In the genomic region with DNA sequence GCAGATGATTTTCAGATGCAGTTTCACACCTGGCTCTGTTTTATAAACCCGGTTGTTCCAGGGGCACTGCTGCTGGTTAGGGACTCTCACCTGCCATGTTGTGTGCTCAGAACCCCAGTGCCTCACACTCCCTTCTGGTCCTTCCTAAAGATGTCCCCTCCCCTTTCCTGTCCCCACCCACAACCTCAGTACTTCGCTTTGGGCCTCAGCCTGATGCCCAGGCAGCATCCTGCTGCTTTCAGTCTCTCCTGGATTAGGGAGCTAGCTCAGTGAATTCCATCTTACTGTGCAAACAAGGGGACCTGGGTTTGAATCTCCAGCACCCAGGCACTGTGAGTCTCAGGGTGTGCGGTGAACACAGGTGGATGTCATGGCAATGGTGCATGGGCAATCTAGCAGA, we compare ENCODE assay signal across 23 mouse cellular contexts. TPM values are rescaled to one million over a fixed set of nuclear protein-coding genes. Genes with fewer than 3 reads are reported as not detected.
DNase-seq lines count a peak whose midpoint lies in the region; ATAC-seq and TF ChIP-seq lines count a peak whose summit lies in the region.
"Had no signal": no experiment of that assay in that cellular context is flagged by ENCODE, and none has a peak within 500 bp of the region (broad histone marks: within the 10 kb centered on the region; RNA-seq: fewer than 3 reads in every experiment).

No protein-coding gene starts in this region.

- no peaks in the 10 kb centered on the region for H3K36me3 ChIP-seq in heart, embryonic 11.5 days (ENCODE audit: control insufficient read depth, insufficient read depth, low read length)
- no peaks in the 10 kb centered on the region for H3K36me3 ChIP-seq in hindbrain, embryonic 16.5 days (ENCODE audit: control insufficient read depth, insufficient read depth, low read length)
- H3K36me3 ChIP-seq: heart, embryonic 12.5 days; hindbrain, embryonic 10.5 days; midbrain, embryonic 12.5 days had no signal

- TF ChIP-seq CTCF in cerebellum, adult 2 months (IDR thresholded peaks at IDR 0.05; ENCODE audit: borderline replicate concordance, insufficient read depth, low read depth, low read length) = no peak

- H3K9me3 ChIP-seq in heart, embryonic 11.5 days (replicated peaks; ENCODE audit: control insufficient read depth, low read length) = no peaks in the 10 kb centered on the region; the same call in 1 of the 2 replicates
- no peaks in the 10 kb centered on the region for H3K9me3 ChIP-seq in hindbrain, embryonic 16.5 days (ENCODE audit: control insufficient read depth, low read length)

- no peak for TF ChIP-seq POLR2A in cerebellum, adult 2 months (IDR thresholded peaks at IDR 0.05; ENCODE audit: borderline replicate concordance, insufficient read depth, low read length)

- peaks cover 52% of the 10 kb centered on the region for H3K27me3 ChIP-seq in heart, embryonic 11.5 days (ENCODE audit: control insufficient read depth, insufficient read depth, low read length)
- peaks cover 33% of the 10 kb centered on the region for H3K27me3 ChIP-seq in hindbrain, embryonic 16.5 days (replicated peaks; ENCODE audit: control insufficient read depth, insufficient read depth, low read length)
- H3K27me3 ChIP-seq in cerebellum, adult 2 months (ENCODE audit: control insufficient read depth, insufficient read depth, low read length) = no peaks in the 10 kb centered on the region

- no peak overlapping the region for H3K9ac ChIP-seq in heart, embryonic 11.5 days (ENCODE audit: low read depth, low read length)
- no peak overlapping the region for H3K9ac ChIP-seq in hindbrain, embryonic 16.5 days (ENCODE audit: low read depth, low read length)
- H3K9ac ChIP-seq: heart, embryonic 12.5 days; midbrain, embryonic 12.5 days had no signal

- DNase-seq in heart, adult 11 months = peak; percentile 91
- DNase-seq in 416B (ENCODE audit: low read depth) = peak; percentile 74
- peak; percentile 35 for DNase-seq in T-cell, adult 2 months (ENCODE audit: low spot score)
- DNase-seq in thymus, postnatal 0 days (ENCODE audit: low spot score) = peak; percentile 50
- no peak for DNase-seq in frontal cortex, postnatal 36 days (ENCODE audit: low spot score in 2 of 2)
- no peak for DNase-seq in cerebellum, adult 2 months
- DNase-seq: adrenal gland, adult 2 months; cerebellum, adult 18-20 months; cerebellum, postnatal 25 days; gastrocnemius, postnatal 10 days; heart, postnatal 10 days; kidney, adult 18-20 months; right cerebral cortex, postnatal 14 days had no signal

- WGBS in heart, embryonic 11.5 days (ENCODE audit: insufficient replicate concordance) = 56% methylated on average over 3 of the region's 3 CpGs
- 60% methylated on average over 3 of the region's 3 CpGs for WGBS in hindbrain, embryonic 16.5 days
- 66% methylated on average over 3 of the region's 3 CpGs for WGBS in cerebellum, adult 2 months

- H3K4me1 ChIP-seq in heart, embryonic 11.5 days (ENCODE audit: control insufficient read depth, insufficient read depth, low read length) = peaks cover 11% of the 10 kb centered on the region; the same call in 1 of the 2 replicates
- peaks cover 5% of the 10 kb centered on the region for H3K4me1 ChIP-seq in hindbrain, embryonic 16.5 days (ENCODE audit: control insufficient read depth, insufficient read depth, low read depth, low read length)
- H3K4me1 ChIP-seq in cerebellum, adult 2 months (ENCODE audit: control insufficient read depth, insufficient read depth, low read length) = no peaks in the 10 kb centered on the region

- H3K4me2 ChIP-seq in heart, embryonic 11.5 days = no peak overlapping the region
- no peak overlapping the region for H3K4me2 ChIP-seq in hindbrain, embryonic 16.5 days (ENCODE audit: low read length)
- H3K4me2 ChIP-seq: heart, embryonic 12.5 days; midbrain, embryonic 12.5 days had no signal

- no peak for ATAC-seq in heart, embryonic 11.5 days (replicated peaks; ENCODE audit: insufficient number of reproducible peaks, low FRiP score, low TSS enrichment)
- no peak for ATAC-seq in hindbrain, embryonic 16.5 days
- ATAC-seq: forebrain, embryonic 14.5 days; hindbrain, postnatal 0 days had no signal

- no peak overlapping the region for H3K27ac ChIP-seq in heart, embryonic 11.5 days (ENCODE audit: low read depth, low read length)
- H3K27ac ChIP-seq in hindbrain, embryonic 16.5 days (ENCODE audit: low read depth, low read length) = no peak overlapping the region
- H3K27ac ChIP-seq in cerebellum, adult 2 months (ENCODE audit: insufficient read depth, low read length) = no peak overlapping the region
- H3K27ac ChIP-seq: hindbrain, embryonic 10.5 days; hindbrain, postnatal 0 days; kidney, postnatal 0 days; midbrain, embryonic 12.5 days had no signal

- H3K4me3 ChIP-seq in heart, embryonic 11.5 days (ENCODE audit: low read depth, low read length) = no peak overlapping the region
- no peak overlapping the region for H3K4me3 ChIP-seq in hindbrain, embryonic 16.5 days (ENCODE audit: low read length)
- no peak overlapping the region for H3K4me3 ChIP-seq in cerebellum, adult 2 months (replicated peaks; ENCODE audit: insufficient read depth, low read depth, low read length)
- H3K4me3 ChIP-seq: heart, embryonic 12.5 days; hindbrain, embryonic 10.5 days; midbrain, embryonic 12.5 days had no signal

RNA-seq across cellular contexts. Expression of gene Tap2, which starts 4.1 kb away (rescaled TPM):
- 0.44 and 1.4 TPM in 2 replicates for polyA plus RNA-seq in heart, embryonic 11.5 days (2014; fragmentation: Nextera tagmentation; extraction: Ambion mirVana)
- 140 and 153 TPM in 2 replicates for polyA plus RNA-seq in thymus, postnatal 0 days (2015; fragmentation: Nextera tagmentation; extraction: Ambion mirVana)
- polyA plus RNA-seq in hindbrain, embryonic 16.5 days (2015; fragmentation: Nextera tagmentation; extraction: Ambion mirVana) = 2.9 and 3.2 TPM in 2 replicates
- polyA plus RNA-seq in cerebellum, adult 2 months (2012; rRNA removed) = 9.1 and 10.0 TPM in 2 replicates

RNA-seq across cellular contexts. Expression of gene Psmb8, which starts 9.9 kb away (rescaled TPM):
- polyA plus RNA-seq in heart, embryonic 11.5 days (2014; fragmentation: Nextera tagmentation; extraction: Ambion mirVana) = 1.5 and 2.5 TPM in 2 replicates
- 875 and 899 TPM in 2 replicates for polyA plus RNA-seq in thymus, postnatal 0 days (2015; fragmentation: Nextera tagmentation; extraction: Ambion mirVana)
- 3.0 and 4.1 TPM in 2 replicates for polyA plus RNA-seq in hindbrain, embryonic 16.5 days (2015; fragmentation: Nextera tagmentation; extraction: Ambion mirVana)
- polyA plus RNA-seq in cerebellum, adult 2 months (2012; rRNA removed) = 5.8 and 7.3 TPM in 2 replicates

RNA-seq across cellular contexts. Expression of gene Psmb9, which starts 19.9 kb away (rescaled TPM):
- 0.42 and 0.59 TPM in 2 replicates for polyA plus RNA-seq in heart, embryonic 11.5 days (2014; fragmentation: Nextera tagmentation; extraction: Ambion mirVana)
- polyA plus RNA-seq in thymus, postnatal 0 days (2015; fragmentation: Nextera tagmentation; extraction: Ambion mirVana) = 251 and 261 TPM in 2 replicates
- 1.8 and 2.2 TPM in 2 replicates for polyA plus RNA-seq in hindbrain, embryonic 16.5 days (2015; fragmentation: Nextera tagmentation; extraction: Ambion mirVana)
- polyA plus RNA-seq in cerebellum, adult 2 months (2012; rRNA removed) = 2.2 and 2.7 TPM in 2 replicates

RNA-seq across cellular contexts. Expression of gene Tap1, which starts 20.1 kb away (rescaled TPM):
- 0.63 and 0.86 TPM in 2 replicates for polyA plus RNA-seq in heart, embryonic 11.5 days (2014; fragmentation: Nextera tagmentation; extraction: Ambion mirVana)
- 81.6 and 87.3 TPM in 2 replicates for polyA plus RNA-seq in thymus, postnatal 0 days (2015; fragmentation: Nextera tagmentation; extraction: Ambion mirVana)
- polyA plus RNA-seq in hindbrain, embryonic 16.5 days (2015; fragmentation: Nextera tagmentation; extraction: Ambion mirVana) = 4.6 and 6.1 TPM in 2 replicates
- 2.6 and 2.7 TPM in 2 replicates for polyA plus RNA-seq in cerebellum, adult 2 months (2012; rRNA removed)

RNA-seq across cellular contexts. Expression of gene H2-Ob, which starts 31.2 kb away (rescaled TPM):
- not detected in 2 replicates for polyA plus RNA-seq in heart, embryonic 11.5 days (2014; fragmentation: Nextera tagmentation; extraction: Ambion mirVana)
- 2.6 and 2.8 TPM in 2 replicates for polyA plus RNA-seq in thymus, postnatal 0 days (2015; fragmentation: Nextera tagmentation; extraction: Ambion mirVana)
- 0.16 and 0.33 TPM in 2 replicates for polyA plus RNA-seq in hindbrain, embryonic 16.5 days (2015; fragmentation: Nextera tagmentation; extraction: Ambion mirVana)
- polyA plus RNA-seq in cerebellum, adult 2 months (2012; rRNA removed) = 0.67 and 0.86 TPM in 2 replicates
- polyA plus RNA-seq: limb, embryonic 11.5 days; midbrain, embryonic 12.5 days; neural tube, embryonic 11.5 days had no signal

Comparison
In these comparisons a context has a peak if more than half of its experiments do, and no peak if none do; other contexts are left out.
1. DNase-seq: peak in heart, adult 11 months (single experiment), 416B (single experiment), T-cell, adult 2 months (single experiment) and thymus, postnatal 0 days (single experiment); none in frontal cortex, postnatal 36 days (0 of 2) and cerebellum, adult 2 months (0 of 2).
2. RNA of gene Tap2, which starts 4.1 kb away (polyA plus RNA-seq): 140 to 153 TPM in thymus, postnatal 0 days; 9.1 to 10.0 TPM in cerebellum, adult 2 months, 2.9 to 3.2 TPM in hindbrain, embryonic 16.5 days and 0.44 to 1.4 TPM in heart, embryonic 11.5 days; every median in the first group is over 10 times any median in the second.
3. RNA of gene Psmb8, which starts 9.9 kb away (polyA plus RNA-seq): 875 to 899 TPM in thymus, postnatal 0 days; 5.8 to 7.3 TPM in cerebellum, adult 2 months, 3.0 to 4.1 TPM in hindbrain, embryonic 16.5 days and 1.5 to 2.5 TPM in heart, embryonic 11.5 days; every median in the first group is over 100 times any median in the second.
4. RNA of gene Psmb9, which starts 19.9 kb away (polyA plus RNA-seq): 251 to 261 TPM in thymus, postnatal 0 days; 2.2 to 2.7 TPM in cerebellum, adult 2 months, 1.8 to 2.2 TPM in hindbrain, embryonic 16.5 days and 0.42 to 0.59 TPM in heart, embryonic 11.5 days; every median in the first group is over 10 times any median in the second.